Mouse (Mus musculus): Measurements from ENCODE around the gene Chrng. TPM values are rescaled to one million over a fixed set of nuclear protein-coding genes. Genes with fewer than 3 reads are reported as not detected.

Gene Chrng
- total and polyA plus RNA-seq, 3 experiments = 0.04 TPM; not detected in 2

GRCm38 (mm10) chr1:87230606-87231005, 26.1 kb downstream of the Chrng start:
- Histone ChIP-seq H3K9ac (ENCODE audit: insufficient read depth, low read depth) (no peak overlapping the region), H3K36me3 (replicated peaks in 1 of 2; ENCODE audit: control insufficient read depth in 1 of 2, insufficient read depth in 1 of 2, low read length in 1 of 2) (peaks cover 67 to 99% of the 10 kb centered on the region in 2 experiments), H3K4me3 (replicated peaks in 1 of 3; ENCODE audit: low read depth in 2 of 3, low read length in 2 of 3, poor library complexity in 1 of 3) (no peak overlapping the region), H3K27me3 (replicated peaks) (no peaks in the 10 kb centered on the region), H3K4me1 (ENCODE audit: control insufficient read depth in 1 of 2, insufficient read depth in 2 of 2) (no peaks in the 10 kb centered on the region), H3K79me2 (replicated peaks; ENCODE audit: control insufficient read depth, extremely low read depth, insufficient read depth, poor library complexity, severe bottlenecking) (no peaks in the 10 kb centered on the region), H3K27ac (ENCODE audit: insufficient read depth, low read depth) (no peak overlapping the region), H3K4me2 (ENCODE audit: insufficient read depth, low read depth, poor library complexity, severe bottlenecking) (no peak overlapping the region), H3K9me3 (replicated peaks; ENCODE audit: low read length) (no peaks in the 10 kb centered on the region)
- in situ Hi-C loops (cut with MboI; ENCODE audit: low pct_ligation_motif_present, low pct_unique_long_range_greater_than_20kb, low sequenced_read_pairs) (no loop called here), dilution Hi-C loops (cut with MboI; ENCODE audit: extremely low pct_ligation_motif_present, extremely low pct_unique_long_range_greater_than_20kb, low sequenced_read_pairs) (no loop called here)
- no peak for DNase-seq (ENCODE audit: extremely low read depth)
- TF ChIP-seq TBP (conservative IDR thresholded peaks at IDR 0.05; ENCODE audit: low read depth, low read length) (no peak), CHD2 (IDR thresholded peaks at IDR 0.05; ENCODE audit: low read length) (no peak), CTCF (conservative IDR thresholded peaks at IDR 0.05 in 1 of 2, IDR thresholded peaks at IDR 0.05 in 1 of 2; ENCODE audit: low read depth in 2 of 2, low read length in 2 of 2) (no peak), ZMIZ1 (IDR thresholded peaks at IDR 0.05; ENCODE audit: low read depth, low read length) (no peak), MAX (IDR thresholded peaks at IDR 0.05; ENCODE audit: low read length) (no peak), EP300 (IDR thresholded peaks at IDR 0.05; ENCODE audit: low read length) (no peak), IRF4 (IDR thresholded peaks at IDR 0.05; ENCODE audit: low read depth, low read length) (no peak), ETS1 (conservative IDR thresholded peaks at IDR 0.05; ENCODE audit: low read depth, low read length) (no peak), SMC3 (IDR thresholded peaks at IDR 0.05; ENCODE audit: low read depth, low read length) (no peak), POLR2AphosphoS2 (IDR thresholded peaks at IDR 0.05; ENCODE audit: low read depth, low read length) (no peak), MXI1 (IDR thresholded peaks at IDR 0.05; ENCODE audit: low read depth, low read length) (no peak)

- dilution Hi-C loops (cut with MboI; ENCODE audit: extremely low pct_ligation_motif_present, extremely low pct_unique_long_range_greater_than_20kb, low sequenced_read_pairs) = no loop called here
- Histone ChIP-seq H3K9ac (ENCODE audit: insufficient read depth, low read depth) (no peak overlapping the region), H3K27ac (ENCODE audit: insufficient read depth, low read depth) (no peak overlapping the region), H3K4me2 (ENCODE audit: insufficient read depth, low read depth, poor library complexity, severe bottlenecking) (no peak overlapping the region), H3K79me2 (replicated peaks; ENCODE audit: control insufficient read depth, extremely low read depth, insufficient read depth, poor library complexity, severe bottlenecking) (no peaks in the 10 kb centered on the region), H3K27me3 (replicated peaks) (no peaks in the 10 kb centered on the region), H3K36me3 (replicated peaks in 1 of 2; ENCODE audit: control insufficient read depth in 1 of 2, insufficient read depth in 1 of 2, low read length in 1 of 2) (peaks cover 58 to 99% of the 10 kb centered on the region in 2 experiments), H3K9me3 (replicated peaks; ENCODE audit: low read length) (no peaks in the 10 kb centered on the region), H3K4me3 (replicated peaks in 1 of 3; ENCODE audit: low read depth in 2 of 3, low read length in 2 of 3, poor library complexity in 1 of 3) (no peak overlapping the region), H3K4me1 (ENCODE audit: control insufficient read depth in 1 of 2, insufficient read depth in 2 of 2) (peaks cover 0 to 8% of the 10 kb centered on the region in 2 experiments; a peak in 2 of 4 replicates)
- TF ChIP-seq EP300 (IDR thresholded peaks at IDR 0.05; ENCODE audit: low read length) = no peak
- no peak for TF ChIP-seq IRF4 (IDR thresholded peaks at IDR 0.05; ENCODE audit: low read depth, low read length)
- DNase-seq (ENCODE audit: extremely low read depth) = no peak
- in situ Hi-C loops (cut with MboI; ENCODE audit: low pct_ligation_motif_present, low pct_unique_long_range_greater_than_20kb, low sequenced_read_pairs) = no loop called here
Measured at GRCm38 (mm10) chr1:87232197-87232596, 27.7 kb downstream of the Chrng start.

- dilution Hi-C loops (cut with MboI; ENCODE audit: extremely low pct_ligation_motif_present, extremely low pct_unique_long_range_greater_than_20kb, low sequenced_read_pairs) = no loop called here
- Histone ChIP-seq H3K27me3 (replicated peaks) (no peaks in the 10 kb centered on the region), H3K4me3 (replicated peaks in 1 of 3; ENCODE audit: low read depth in 2 of 3, low read length in 2 of 3, poor library complexity in 1 of 3) (no peak overlapping the region), H3K36me3 (replicated peaks in 1 of 2; ENCODE audit: control insufficient read depth in 1 of 2, insufficient read depth in 1 of 2, low read length in 1 of 2) (peaks cover 22 to 66% of the 10 kb centered on the region in 2 experiments), H3K4me1 (ENCODE audit: control insufficient read depth in 1 of 2, insufficient read depth in 2 of 2) (peaks cover 0 to 8% of the 10 kb centered on the region in 2 experiments; a peak in 2 of 4 replicates), H3K4me2 (ENCODE audit: insufficient read depth, low read depth, poor library complexity, severe bottlenecking) (no peak overlapping the region), H3K9me3 (replicated peaks; ENCODE audit: low read length) (no peaks in the 10 kb centered on the region), H3K9ac (ENCODE audit: insufficient read depth, low read depth) (no peak overlapping the region), H3K79me2 (replicated peaks; ENCODE audit: control insufficient read depth, extremely low read depth, insufficient read depth, poor library complexity, severe bottlenecking) (no peaks in the 10 kb centered on the region), H3K27ac (ENCODE audit: insufficient read depth, low read depth) (no peak overlapping the region)
- no peak for DNase-seq (ENCODE audit: extremely low read depth)
- TF ChIP-seq ELF1 (IDR thresholded peaks at IDR 0.05; ENCODE audit: low read depth, low read length) (no peak), JUN (IDR thresholded peaks at IDR 0.05; ENCODE audit: insufficient read depth, low read depth, low read length) (no peak), USF2 (conservative IDR thresholded peaks at IDR 0.05; ENCODE audit: low read depth, low read length) (no peak), MAX (IDR thresholded peaks at IDR 0.05; ENCODE audit: low read length) (no peak), POLR2AphosphoS2 (IDR thresholded peaks at IDR 0.05; ENCODE audit: low read depth, low read length) (no peak), CTCF (conservative IDR thresholded peaks at IDR 0.05 in 1 of 2, IDR thresholded peaks at IDR 0.05 in 1 of 2; ENCODE audit: low read depth in 2 of 2, low read length in 2 of 2) (no peak), SIN3A (IDR thresholded peaks at IDR 0.05; ENCODE audit: low read length) (no peak), MYC (IDR thresholded peaks at IDR 0.05; ENCODE audit: low read depth, low read length) (no peak), ZC3H11A (IDR thresholded peaks at IDR 0.05; ENCODE audit: low read depth, low read length) (no peak), IRF4 (IDR thresholded peaks at IDR 0.05; ENCODE audit: low read depth, low read length) (no peak)
- in situ Hi-C loops (cut with MboI; ENCODE audit: low pct_ligation_motif_present, low pct_unique_long_range_greater_than_20kb, low sequenced_read_pairs) = no loop called here
Measured at GRCm38 (mm10) chr1:87239056-87239455, 34.6 kb downstream of the Chrng start.
